Mouse (Mus musculus) heart, adult 2 months (tissue): ENCODE data around the gene Hpcal1. TPM values are rescaled to one million over a fixed set of nuclear protein-coding genes. Genes with fewer than 3 reads are reported as not detected.
"Not testable (repeated sequence)": the region's sequence is repeated elsewhere in the genome, so short reads cannot be mapped to it uniquely, and the experiment has no call there.

ENCODE experiments used
- DNase-seq, 2 experiments: peaks; one replicate each; pipeline ENCODE4 v3.0.0; 2021
- H3K27ac ChIP-seq: fragments of 200-600 bp; 2 replicates; pipeline ENCODE4 v1.8.1; 2022
- H3K27me3 ChIP-seq: fragments of 200-500 bp; 2 replicates; pipeline ENCODE4 v1.6.1; 2012; ENCODE audit warnings: mild to moderate bottlenecking, low read length, inconsistent platforms, mixed read lengths; ENCODE audit not compliant: control insufficient read depth, insufficient read depth
- H3K36me3 ChIP-seq: fragments of 200-500 bp; 2 replicates; pipeline ENCODE4 v1.6.1; 2012; ENCODE audit warnings: low read length, inconsistent platforms; ENCODE audit not compliant: control insufficient read depth, insufficient read depth
- H3K4me1 ChIP-seq: fragments of 200-500 bp; 2 replicates; pipeline ENCODE4 v1.6.1; 2011; ENCODE audit warnings: low read length; ENCODE audit not compliant: control insufficient read depth, insufficient read depth
- H3K4me3 ChIP-seq: fragments of 200-600 bp; 2 replicates; pipeline ENCODE4 v1.8.1; 2022
- H3K79me2 ChIP-seq: fragments of 200-500 bp; replicated peaks from 2 replicates; pipeline ENCODE4 v1.6.1; 2012; ENCODE audit warnings: mild to moderate bottlenecking, inconsistent platforms, low read length, moderate library complexity, mixed read lengths; ENCODE audit not compliant: control insufficient read depth, insufficient read depth
- H3K9ac ChIP-seq: fragments of 200-500 bp; 2 replicates; pipeline ENCODE4 v1.6.1; 2012; ENCODE audit warnings: low read depth, mild to moderate bottlenecking, control low read depth, inconsistent platforms, low read length, mixed read lengths
- CTCF ChIP-seq: fragments of 200-600 bp; IDR thresholded peaks from 2 replicates; pipeline ENCODE4 v1.8.1; 2022; ENCODE audit warnings: antibody characterized with exemption, mild to moderate bottlenecking, moderate library complexity
- EP300 ChIP-seq: fragments of 200-500 bp; IDR thresholded peaks from 2 replicates; pipeline ENCODE4 v1.6.1; 2011; ENCODE audit warnings: low read depth, low read length, control low read depth; ENCODE audit not compliant: insufficient read depth
- POLR2A ChIP-seq: fragments of 200-500 bp; IDR thresholded peaks from 2 replicates; pipeline ENCODE4 v1.6.1; 2011; ENCODE audit warnings: mild to moderate bottlenecking, low read depth, low read length, control low read depth; ENCODE audit not compliant: insufficient read depth
- WGBS: fragments of 180-500 bp; shearing (Covaris S2); methylation state at CpG from one replicate; pipeline ENCODE4 v1.1.7; 2018; 5-methylcytosine and 5-hydroxymethylcytosine counted together
- intact Hi-C: fragments of 180-260 bp; cut with DNase I; formaldehyde crosslinking; loops from one replicate; pipeline ENCODE4 v1.15.1; 2025
- polyA plus RNA-seq: library from polyadenylated mRNA; depleted of rRNA; stranded (reverse); fragments of >200 nt; gene quantifications from 2 replicates; pipeline ENCODE4 v1.2.3, GENCODE M21; 2012
- total RNA-seq, 2 experiments: library from RNA; stranded (reverse); gene quantifications; 2 replicates each; pipeline ENCODE4 v1.2.3; 2021

Hpcal1 gene
- total and polyA plus RNA-seq, 3 experiments, result 16.3 to 37.9 (median 21.5) TPM

GRCm38 (mm10) chr12:17778320-17778719 lies 87.7 kb downstream of the Hpcal1 start:
- Histone ChIP-seq H3K9ac (no peak overlapping the region), H3K36me3 (no peaks in the 10 kb centered on the region), H3K4me1 (peaks cover 3% of the 10 kb centered on the region), H3K27ac (no peak overlapping the region), H3K27me3 (no peaks in the 10 kb centered on the region), H3K79me2 (no peaks in the 10 kb centered on the region), H3K4me3 (no peak overlapping the region)
- peak; percentile 25 to 44 for DNase-seq
- 29% methylated on average over 3 of the region's 3 CpGs for WGBS
- intact Hi-C loops, result no loop called here
- peak; percentile 73 for TF ChIP-seq CTCF
- 0 out of 2 replicates have a peak, but pooled peaks have one; percentile 10 for TF ChIP-seq EP300
- no peak for TF ChIP-seq POLR2A

GRCm38 (mm10) chr12:17779093-17779492 lies 88.4 kb downstream of the Hpcal1 start:
- intact Hi-C loops, result no loop called here
- WGBS, result 49% methylated on average over 3 of the region's 3 CpGs

GRCm38 (mm10) chr12:17789486-17789885 lies 98.8 kb downstream of the Hpcal1 start:
- Histone ChIP-seq H3K27ac (no peak overlapping the region), H3K79me2 (no peaks in the 10 kb centered on the region), H3K27me3 (no peaks in the 10 kb centered on the region), H3K4me1 (no peaks in the 10 kb centered on the region), H3K9ac (no peak overlapping the region), H3K4me3 (no peak overlapping the region), H3K36me3 (no peaks in the 10 kb centered on the region)
- no peak for TF ChIP-seq EP300
- TF ChIP-seq POLR2A, result no peak
- peak; percentile 51 for TF ChIP-seq CTCF
- DNase-seq, result no peak
- 64% methylated on average over 3 of the region's 3 CpGs for WGBS
- intact Hi-C loops, result no loop called here

More at GRCm38 (mm10) chr12:17779093-17779492, 88.4 kb downstream of the Hpcal1 start:
- Histone ChIP-seq H3K4me3 (no peak overlapping the region), H3K36me3 (no peaks in the 10 kb centered on the region), H3K27me3 (no peaks in the 10 kb centered on the region), H3K79me2 (no peaks in the 10 kb centered on the region), H3K9ac (no peak overlapping the region), H3K27ac (no peak overlapping the region), H3K4me1 (peaks cover 2% of the 10 kb centered on the region)
- TF ChIP-seq POLR2A, result no peak
- no peak for TF ChIP-seq EP300
- DNase-seq, result no peak

DNA sequence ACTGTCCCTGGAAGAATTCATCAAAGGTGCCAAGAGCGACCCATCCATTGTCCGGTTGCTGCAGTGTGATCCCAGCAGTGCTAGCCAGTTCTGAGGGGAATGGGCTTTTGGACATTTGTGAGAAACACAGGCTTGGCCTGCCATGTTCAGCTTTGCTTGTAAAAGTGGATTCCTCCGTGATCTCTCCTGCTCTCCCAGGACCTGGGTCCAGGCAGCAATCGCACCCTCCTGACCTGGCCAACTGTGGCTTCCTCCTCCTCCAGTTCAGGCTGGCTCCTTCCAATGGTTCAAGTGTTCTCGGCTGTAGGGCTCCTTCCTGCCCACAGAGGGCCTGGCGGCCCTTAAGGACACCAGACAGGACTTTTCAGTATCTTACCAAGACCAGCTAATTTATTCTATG lies 100.5 kb downstream of the Hpcal1 start:
- TF ChIP-seq POLR2A (no peak), EP300 (no peak), CTCF (no peak)
- Histone ChIP-seq H3K27ac (no peak overlapping the region), H3K79me2 (no peaks in the 10 kb centered on the region), H3K4me1 (no peaks in the 10 kb centered on the region; the same call in 1 of the 2 replicates), H3K9ac (no peak overlapping the region), H3K36me3 (no peaks in the 10 kb centered on the region), H3K27me3 (no peaks in the 10 kb centered on the region), H3K4me3 (no peak overlapping the region)
- no peak for DNase-seq
- intact Hi-C loops, result no loop called here
- 89% methylated on average over 6 of the region's 6 CpGs for WGBS

DNA sequence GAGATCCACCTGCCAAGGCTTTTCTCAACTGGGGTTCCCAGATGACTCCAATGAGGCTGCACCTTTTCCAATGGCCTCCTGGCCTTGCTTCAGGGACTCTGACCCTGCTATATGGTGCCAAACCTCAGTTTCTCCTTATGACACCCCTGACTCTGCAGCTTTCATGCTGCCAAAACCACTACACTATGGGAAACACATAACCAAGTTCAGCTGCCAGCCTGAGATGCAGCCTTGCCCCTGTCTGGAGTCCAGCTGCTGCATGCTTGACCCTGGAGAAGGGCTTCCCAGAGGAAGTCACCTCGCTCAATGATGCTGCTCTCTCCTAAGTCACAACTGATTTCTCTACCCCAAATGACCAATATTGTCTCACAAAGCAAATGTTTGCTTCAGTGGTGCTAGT lies 102.1 kb downstream of the Hpcal1 start:
- H3K27ac ChIP-seq, result no peak overlapping the region
- no peak overlapping the region for H3K9ac ChIP-seq
- no peaks in the 10 kb centered on the region for H3K27me3 ChIP-seq
- H3K79me2 ChIP-seq, result no peaks in the 10 kb centered on the region
- H3K4me3 ChIP-seq, result no peak overlapping the region
- intact Hi-C loops, result no loop called here
- no peaks in the 10 kb centered on the region for H3K36me3 ChIP-seq
- DNase-seq, result no peak
- no peak for TF ChIP-seq POLR2A
- TF ChIP-seq EP300, result no peak
- TF ChIP-seq CTCF, result no peak
- WGBS, result 74% methylated on average over 1 of the region's 1 CpGs
- H3K4me1 ChIP-seq, result no peaks in the 10 kb centered on the region; the same call in 1 of the 2 replicates

GRCm38 (mm10) chr12:17795660-17796278 lies 105.1 kb downstream of the Hpcal1 start:
- H3K36me3 ChIP-seq, result no peaks in the 10 kb centered on the region
- WGBS, result 58% methylated on average over 3 of the region's 3 CpGs
- H3K27ac ChIP-seq, result no peak overlapping the region
- H3K27me3 ChIP-seq, result no peaks in the 10 kb centered on the region
- H3K9ac ChIP-seq, result no peak overlapping the region
- peak; percentile 73 for TF ChIP-seq CTCF
- TF ChIP-seq EP300, result no peak
- peak; percentile 44 to 76 for DNase-seq
- H3K4me1 ChIP-seq, result no peaks in the 10 kb centered on the region; the same call in 1 of the 2 replicates
- no peaks in the 10 kb centered on the region for H3K79me2 ChIP-seq
- no peak overlapping the region for H3K4me3 ChIP-seq
- intact Hi-C loops, result loop anchor here (5.0 kb wide), 3 partner anchors 103 to 428 kb away; partner anchors contain the start of gene Hpcal1

GRCm38 (mm10) chr12:17798261-17798660 lies 107.6 kb downstream of the Hpcal1 start:
- intact Hi-C loops, result loop anchor here (5.0 kb wide), 3 partner anchors 106 to 431 kb away; partner anchors contain the start of gene Hpcal1
- H3K27me3 ChIP-seq, H3K36me3 ChIP-seq, H3K79me2 ChIP-seq, H3K4me3 ChIP-seq, H3K27ac ChIP-seq, DNase-seq, H3K4me1 ChIP-seq, H3K9ac ChIP-seq: not testable (repeated sequence)
- WGBS, result 73% methylated on average over 11 of the region's 11 CpGs
